Mouse (Mus musculus): ENCODE data around the gene Nckap5l. TPM values are rescaled to one million over a fixed set of nuclear protein-coding genes. Genes with fewer than 3 reads are reported as not detected.

The Nckap5l gene
- total and polyA plus RNA-seq, 3 experiments: 0.75 to 6.6 (median 0.89) TPM

- TF ChIP-seq ZMIZ1 (IDR thresholded peaks at IDR 0.05; ENCODE audit: low read depth, low read length): peak; percentile 91; the same call in 1 of the 2 replicates
- peak; percentile 70 for TF ChIP-seq HCFC1 (IDR thresholded peaks at IDR 0.05; ENCODE audit: low read depth, low read length)
- peak; percentile 96 for TF ChIP-seq TBP (conservative IDR thresholded peaks at IDR 0.05; ENCODE audit: low read depth, low read length)
- no peak for TF ChIP-seq ZC3H11A (IDR thresholded peaks at IDR 0.05; ENCODE audit: low read depth, low read length)
- no peak for TF ChIP-seq RAD21 (IDR thresholded peaks at IDR 0.05; ENCODE audit: low read depth, low read length)
Observed at GRCm38 (mm10) chr15:99392486-99393385, 64.8 kb downstream of the Nckap5l start, which contains the start of gene Tmbim6 (continued).

- H3K9ac ChIP-seq (ENCODE audit: insufficient read depth, low read depth): peak overlapping the region; percentile 73
- dilution Hi-C loops (cut with MboI; ENCODE audit: extremely low pct_ligation_motif_present, extremely low pct_unique_long_range_greater_than_20kb, low sequenced_read_pairs) (no loop called here), in situ Hi-C loops (cut with MboI; ENCODE audit: low pct_ligation_motif_present, low pct_unique_long_range_greater_than_20kb, low sequenced_read_pairs) (no loop called here)
- no peaks in the 10 kb centered on the region for H3K9me3 ChIP-seq (replicated peaks; ENCODE audit: low read length)
- H3K4me1 ChIP-seq (ENCODE audit: control insufficient read depth in 1 of 2, insufficient read depth in 2 of 2): peaks cover 7 to 50% of the 10 kb centered on the region in 2 experiments; a peak in 3 of 4 replicates
- H3K36me3 ChIP-seq (replicated peaks in 1 of 2; ENCODE audit: control insufficient read depth in 1 of 2, insufficient read depth in 1 of 2, low read length in 1 of 2): peaks cover 0 to 5% of the 10 kb centered on the region in 2 experiments
- no peak for TF ChIP-seq ZMIZ1 (IDR thresholded peaks at IDR 0.05; ENCODE audit: low read depth, low read length)
- peak; percentile 22; the same call in 1 of the 2 replicates for TF ChIP-seq MXI1 (IDR thresholded peaks at IDR 0.05; ENCODE audit: low read depth, low read length)
- peak overlapping the region; percentile 36 to 75 (median 57) for H3K4me3 ChIP-seq (replicated peaks in 1 of 3; ENCODE audit: low read depth in 2 of 3, low read length in 2 of 3, poor library complexity in 1 of 3)
- no peaks in the 10 kb centered on the region for H3K27me3 ChIP-seq (replicated peaks)
- H3K79me2 ChIP-seq (replicated peaks; ENCODE audit: control insufficient read depth, extremely low read depth, insufficient read depth, poor library complexity, severe bottlenecking): peaks cover 40% of the 10 kb centered on the region
- H3K4me2 ChIP-seq (ENCODE audit: insufficient read depth, low read depth, poor library complexity, severe bottlenecking): peak overlapping the region; percentile 64
- DNase-seq (ENCODE audit: extremely low read depth): no peak
- no peak overlapping the region for H3K27ac ChIP-seq (ENCODE audit: insufficient read depth, low read depth)
Observed at GRCm38 (mm10) chr15:99391975-99392374, 65.6 kb downstream of the Nckap5l start.

- Histone ChIP-seq H3K27me3 (replicated peaks) (no peaks in the 10 kb centered on the region), H3K4me2 (ENCODE audit: insufficient read depth, low read depth, poor library complexity, severe bottlenecking) (no peak overlapping the region), H3K4me1 (ENCODE audit: control insufficient read depth in 1 of 2, insufficient read depth in 2 of 2) (peaks cover 0 to 38% of the 10 kb centered on the region in 2 experiments; a peak in 3 of 4 replicates), H3K9me3 (replicated peaks; ENCODE audit: low read length) (no peaks in the 10 kb centered on the region), H3K79me2 (replicated peaks; ENCODE audit: control insufficient read depth, extremely low read depth, insufficient read depth, poor library complexity, severe bottlenecking) (peaks cover 28% of the 10 kb centered on the region), H3K9ac (ENCODE audit: insufficient read depth, low read depth) (no peak overlapping the region), H3K4me3 (replicated peaks in 1 of 3; ENCODE audit: low read depth in 2 of 3, low read length in 2 of 3, poor library complexity in 1 of 3) (no peak overlapping the region), H3K27ac (ENCODE audit: insufficient read depth, low read depth) (no peak overlapping the region), H3K36me3 (replicated peaks in 1 of 2; ENCODE audit: control insufficient read depth in 1 of 2, insufficient read depth in 1 of 2, low read length in 1 of 2) (no peaks in the 10 kb centered on the region)
- no peak for DNase-seq (ENCODE audit: extremely low read depth)
- in situ Hi-C loops (cut with MboI; ENCODE audit: low pct_ligation_motif_present, low pct_unique_long_range_greater_than_20kb, low sequenced_read_pairs) (no loop called here), dilution Hi-C loops (cut with MboI; ENCODE audit: extremely low pct_ligation_motif_present, extremely low pct_unique_long_range_greater_than_20kb, low sequenced_read_pairs) (no loop called here)
- TF ChIP-seq MAX (IDR thresholded peaks at IDR 0.05; ENCODE audit: low read length): no peak
- no peak for TF ChIP-seq GABPA (IDR thresholded peaks at IDR 0.05; ENCODE audit: insufficient replicate concordance, low read depth, low read length)
- no peak for TF ChIP-seq TBP (conservative IDR thresholded peaks at IDR 0.05; ENCODE audit: low read depth, low read length)
- peak; percentile 50 for TF ChIP-seq ZNF384 (IDR thresholded peaks at IDR 0.05; ENCODE audit: low read depth, low read length)
- no peak for TF ChIP-seq TCF12 (IDR thresholded peaks at IDR 0.05; ENCODE audit: low read depth, low read length)
Observed at GRCm38 (mm10) chr15:99390472-99391401, 66.8 kb downstream of the Nckap5l start.
